Mouse (Mus musculus): Measurements from ENCODE around the gene Ntn3. TPM values are rescaled to one million over a fixed set of nuclear protein-coding genes. Genes with fewer than 3 reads are reported as not detected.

Ntn3 gene
- polyA plus RNA-seq, 1 experiment from 2014 or later, result 5.8 TPM

DNA sequence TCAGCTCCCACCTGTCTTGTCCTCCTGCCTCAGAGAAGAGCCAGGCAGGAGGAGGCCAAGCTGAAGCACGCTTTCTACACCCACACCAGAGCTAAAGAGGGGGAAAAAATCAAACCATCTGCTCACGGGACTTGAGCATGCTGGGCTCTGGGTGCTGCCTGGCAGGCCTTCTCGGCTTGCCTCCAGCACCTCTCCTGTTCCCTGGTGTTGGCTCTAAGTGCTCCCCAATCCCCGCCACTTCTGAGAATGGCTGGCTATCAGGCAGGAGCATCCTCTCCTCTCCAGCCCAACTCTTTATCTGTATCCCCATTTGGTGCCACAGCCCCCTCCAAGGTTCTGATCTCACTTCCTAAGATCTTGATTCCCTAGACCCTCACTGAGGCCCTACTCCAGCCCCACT lies 10.1 kb downstream of the Ntn3 start:
- no peak for ATAC-seq (ENCODE audit: low FRiP score, low read depth)
- Histone ChIP-seq H3K27ac (replicated peaks) (no peak overlapping the region), H3K36me3 (no peaks in the 10 kb centered on the region), H3K9me3 (no peaks in the 10 kb centered on the region), H3K4me1 (replicated peaks) (peaks cover 41% of the 10 kb centered on the region), H3K4me2 (no peak overlapping the region), H3K9ac (no peak overlapping the region), H3K4me3 (no peak overlapping the region), H3K27me3 (no peaks in the 10 kb centered on the region)
- WGBS, result 84% methylated on average over 4 of the region's 4 CpGs

GRCm38 (mm10) chr17:24197032-24197824 lies 12.1 kb downstream of the Ntn3 start:
- Histone ChIP-seq H3K4me3 (no peak overlapping the region), H3K9me3 (no peaks in the 10 kb centered on the region), H3K9ac (no peak overlapping the region), H3K27me3 (no peaks in the 10 kb centered on the region), H3K36me3 (no peaks in the 10 kb centered on the region), H3K4me1 (replicated peaks) (peaks cover 21% of the 10 kb centered on the region), H3K27ac (replicated peaks) (no peak overlapping the region), H3K4me2 (no peak overlapping the region)
- no peak for ATAC-seq (ENCODE audit: low FRiP score, low read depth)
- WGBS, result 66% methylated on average over 15 of the region's 15 CpGs

- 62% methylated on average over 2 of the region's 2 CpGs for WGBS
- no peak overlapping the region for H3K9ac ChIP-seq
Observed at GRCm38 (mm10) chr17:24195349-24195748, 14.0 kb downstream of the Ntn3 start.

GRCm38 (mm10) chr17:24193769-24194168 lies 15.6 kb downstream of the Ntn3 start:
- 93% methylated on average over 5 of the region's 5 CpGs for WGBS
- H3K27ac ChIP-seq (replicated peaks), result no peak overlapping the region
- no peak for ATAC-seq (ENCODE audit: low FRiP score, low read depth)

More at GRCm38 (mm10) chr17:24195349-24195748, 14.0 kb downstream of the Ntn3 start:
- Histone ChIP-seq H3K4me3 (no peak overlapping the region), H3K27ac (replicated peaks) (no peak overlapping the region), H3K4me1 (replicated peaks) (peaks cover 10% of the 10 kb centered on the region), H3K4me2 (no peak overlapping the region), H3K27me3 (no peaks in the 10 kb centered on the region), H3K36me3 (no peaks in the 10 kb centered on the region), H3K9me3 (no peaks in the 10 kb centered on the region)
- ATAC-seq (ENCODE audit: low FRiP score, low read depth), result no peak

DNA sequence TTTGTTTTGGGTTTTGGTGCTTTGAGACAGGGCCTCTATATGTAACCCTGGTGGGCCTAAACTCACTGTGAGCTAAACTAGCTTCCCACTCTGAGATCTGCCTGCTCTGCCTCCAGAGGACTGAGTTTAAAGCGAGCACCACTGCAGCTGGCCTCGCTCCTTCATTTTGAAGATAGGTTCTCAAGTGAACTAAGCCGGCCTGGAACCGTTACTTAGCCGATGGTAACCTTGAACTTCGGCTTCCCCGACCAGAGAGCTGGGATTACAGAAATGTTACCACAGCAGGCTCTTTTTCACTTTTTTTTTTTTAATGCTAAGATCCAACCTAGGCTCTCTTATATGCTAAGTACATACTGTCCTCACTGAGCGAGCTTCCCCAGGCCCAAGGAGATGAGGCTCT lies 16.1 kb downstream of the Ntn3 start:
- H3K36me3 ChIP-seq, result peaks cover 8% of the 10 kb centered on the region
- no peaks in the 10 kb centered on the region for H3K9me3 ChIP-seq

More at GRCm38 (mm10) chr17:24193769-24194168, 15.6 kb downstream of the Ntn3 start:
- Histone ChIP-seq H3K9me3 (no peaks in the 10 kb centered on the region), H3K4me2 (no peak overlapping the region), H3K27me3 (no peaks in the 10 kb centered on the region), H3K4me1 (replicated peaks) (0 out of 2 replicates have a peak, but pooled peaks cover 4% of the 10 kb centered on the region), H3K36me3 (peaks cover 3% of the 10 kb centered on the region), H3K9ac (no peak overlapping the region), H3K4me3 (no peak overlapping the region)

GRCm38 (mm10) chr17:24192848-24193247 lies 16.5 kb downstream of the Ntn3 start:
- no peak for ATAC-seq (ENCODE audit: low FRiP score, low read depth)
- H3K4me2 ChIP-seq, result no peak overlapping the region
- H3K36me3 ChIP-seq, result peaks cover 10% of the 10 kb centered on the region
- WGBS, result 86% methylated on average over 8 of the region's 8 CpGs
- H3K9ac ChIP-seq, result no peak overlapping the region
- H3K9me3 ChIP-seq, result no peaks in the 10 kb centered on the region
- H3K27ac ChIP-seq (replicated peaks), result no peak overlapping the region
- no peak overlapping the region for H3K4me3 ChIP-seq
- H3K4me1 ChIP-seq (replicated peaks), result 0 out of 2 replicates have a peak, but pooled peaks cover 4% of the 10 kb centered on the region
- H3K27me3 ChIP-seq, result no peaks in the 10 kb centered on the region

More for the DNA sequence above, 16.1 kb downstream of the Ntn3 start:
- H3K27ac ChIP-seq (replicated peaks), result no peak overlapping the region
- H3K4me3 ChIP-seq, result no peak overlapping the region
- H3K4me2 ChIP-seq, result no peak overlapping the region
- H3K9ac ChIP-seq, result no peak overlapping the region
- ATAC-seq (ENCODE audit: low FRiP score, low read depth), result no peak
- WGBS, result 86% methylated on average over 8 of the region's 8 CpGs
- 0 out of 2 replicates have a peak, but pooled peaks cover 4% of the 10 kb centered on the region for H3K4me1 ChIP-seq (replicated peaks)
- no peaks in the 10 kb centered on the region for H3K27me3 ChIP-seq

GRCm38 (mm10) chr17:24191481-24191880 lies 17.9 kb downstream of the Ntn3 start:
- no peak overlapping the region for H3K4me3 ChIP-seq
- H3K9ac ChIP-seq, result no peak overlapping the region
- H3K4me1 ChIP-seq (replicated peaks), result no peaks in the 10 kb centered on the region
- no peak overlapping the region for H3K27ac ChIP-seq (replicated peaks)
- H3K4me2 ChIP-seq, result no peak overlapping the region
- 84% methylated on average over 4 of the region's 4 CpGs for WGBS
- ATAC-seq (ENCODE audit: low FRiP score, low read depth), result no peak
- peaks cover 18% of the 10 kb centered on the region for H3K36me3 ChIP-seq
- H3K27me3 ChIP-seq, result no peaks in the 10 kb centered on the region
- H3K9me3 ChIP-seq, result no peaks in the 10 kb centered on the region

GRCm38 (mm10) chr17:24190934-24191333 lies 18.4 kb downstream of the Ntn3 start:
- no peak overlapping the region for H3K4me3 ChIP-seq
- WGBS, result 92% methylated on average over 2 of the region's 2 CpGs
- H3K36me3 ChIP-seq, result peaks cover 18% of the 10 kb centered on the region
- ATAC-seq (ENCODE audit: low FRiP score, low read depth), result no peak
- no peak overlapping the region for H3K4me2 ChIP-seq
- no peak overlapping the region for H3K27ac ChIP-seq (replicated peaks)
- H3K9me3 ChIP-seq, result no peaks in the 10 kb centered on the region
- H3K9ac ChIP-seq, result no peak overlapping the region
- no peaks in the 10 kb centered on the region for H3K4me1 ChIP-seq (replicated peaks)
- H3K27me3 ChIP-seq, result no peaks in the 10 kb centered on the region

DNA sequence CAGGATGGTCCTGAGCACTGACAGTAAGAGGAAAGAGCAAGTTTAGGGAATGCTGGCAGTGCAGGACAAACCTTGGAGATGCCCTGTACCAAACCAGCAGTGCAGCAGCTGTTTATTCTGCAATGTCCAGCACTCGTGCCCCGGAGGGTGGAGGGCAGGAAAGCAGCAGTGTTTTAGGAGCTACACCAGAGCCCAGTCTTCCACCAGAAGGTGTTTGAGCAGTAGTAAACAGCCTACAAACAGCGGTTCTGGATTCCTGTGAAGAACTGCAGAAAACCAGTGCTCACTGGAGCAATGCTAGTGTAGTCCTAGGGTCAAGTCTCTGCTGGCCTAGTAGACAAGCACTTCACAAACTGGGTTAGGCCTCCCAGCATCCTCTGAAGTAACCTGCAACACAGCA lies 35.1 kb downstream of the Ntn3 start:
- H3K36me3 ChIP-seq, result 0 out of 2 replicates have a peak, but pooled peaks cover 4% of the 10 kb centered on the region
- no peak overlapping the region for H3K4me3 ChIP-seq
- H3K27ac ChIP-seq (replicated peaks), result no peak overlapping the region
- peaks cover 12% of the 10 kb centered on the region for H3K4me1 ChIP-seq (replicated peaks)
- no peaks in the 10 kb centered on the region for H3K27me3 ChIP-seq
- H3K9me3 ChIP-seq, result no peaks in the 10 kb centered on the region
- H3K9ac ChIP-seq, result no peak overlapping the region
- ATAC-seq (ENCODE audit: low FRiP score, low read depth), result no peak
- no peak overlapping the region for H3K4me2 ChIP-seq
- WGBS, result 90% methylated on average over 3 of the region's 3 CpGs

GRCm38 (mm10) chr17:24173423-24173822 lies 35.9 kb downstream of the Ntn3 start:
- Histone ChIP-seq H3K9me3 (no peaks in the 10 kb centered on the region), H3K4me2 (no peak overlapping the region), H3K27me3 (no peaks in the 10 kb centered on the region), H3K27ac (replicated peaks) (no peak overlapping the region), H3K4me1 (replicated peaks) (peaks cover 12% of the 10 kb centered on the region), H3K36me3 (no peaks in the 10 kb centered on the region), H3K9ac (no peak overlapping the region), H3K4me3 (no peak overlapping the region)
- ATAC-seq (ENCODE audit: low FRiP score, low read depth), result no peak
- WGBS, result 6% methylated on average over 3 of the region's 3 CpGs

GRCm38 (mm10) chr17:24171738-24172137 lies 37.6 kb downstream of the Ntn3 start:
- H3K4me2 ChIP-seq, result no peak overlapping the region
- no peak for ATAC-seq (ENCODE audit: low FRiP score, low read depth)

DNA sequence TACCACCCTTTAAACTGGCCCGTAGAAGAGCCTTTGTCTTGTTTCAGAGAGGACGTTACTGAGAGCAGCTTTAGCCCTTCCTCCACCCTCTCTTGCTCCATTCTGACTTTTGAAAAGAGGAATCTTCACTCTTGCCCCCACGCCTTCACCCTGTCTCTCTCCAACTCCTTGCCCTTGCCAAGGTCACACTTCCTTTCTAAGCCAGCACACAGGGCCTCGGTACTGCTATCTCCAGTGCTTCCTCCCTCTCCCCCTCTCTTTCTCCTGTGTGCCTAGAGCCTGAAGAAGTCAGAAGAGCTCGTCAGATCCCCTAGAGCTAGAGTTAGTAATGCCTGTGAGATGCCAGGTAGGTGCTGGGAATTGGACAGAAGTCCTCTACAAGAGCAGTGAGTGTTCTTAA lies 38.6 kb downstream of the Ntn3 start:
- Histone ChIP-seq H3K27ac (replicated peaks) (no peak overlapping the region), H3K4me1 (replicated peaks) (peaks cover 34% of the 10 kb centered on the region), H3K36me3 (peaks cover 10% of the 10 kb centered on the region; the same call in 1 of the 2 replicates), H3K9ac (no peak overlapping the region), H3K4me2 (no peak overlapping the region), H3K4me3 (no peak overlapping the region), H3K9me3 (no peaks in the 10 kb centered on the region), H3K27me3 (no peaks in the 10 kb centered on the region)
- no peak for ATAC-seq (ENCODE audit: low FRiP score, low read depth)
- 81% methylated on average over 5 of the region's 5 CpGs for WGBS

More at GRCm38 (mm10) chr17:24171738-24172137, 37.6 kb downstream of the Ntn3 start:
- WGBS, result 84% methylated on average over 4 of the region's 4 CpGs
- no peak overlapping the region for H3K4me3 ChIP-seq
- H3K9me3 ChIP-seq, result no peaks in the 10 kb centered on the region
- H3K27me3 ChIP-seq, result no peaks in the 10 kb centered on the region
- no peak overlapping the region for H3K9ac ChIP-seq
- no peak overlapping the region for H3K27ac ChIP-seq (replicated peaks)
- peaks cover 29% of the 10 kb centered on the region for H3K4me1 ChIP-seq (replicated peaks)
- peaks cover 6% of the 10 kb centered on the region; the same call in 1 of the 2 replicates for H3K36me3 ChIP-seq
